Mouse (Mus musculus): ENCODE results near the gene Eif2ak1. TPM values are rescaled to one million over a fixed set of nuclear protein-coding genes. Genes with fewer than 3 reads are reported as not detected.

The Eif2ak1 gene
- total RNA-seq, 1 experiment, result 28.1 TPM

GRCm38 (mm10) chr5:143931863-143932580 lies 114.4 kb downstream of the Eif2ak1 start:
- Histone ChIP-seq H3K4me3 (ENCODE audit: insufficient read depth in 1 of 2, low read depth in 1 of 2, low read length in 2 of 2, poor library complexity in 1 of 2, severe bottlenecking in 1 of 2) (no peak overlapping the region), H3K9me3 (ENCODE audit: control insufficient read depth, insufficient read depth, low read depth, low read length) (no peaks in the 10 kb centered on the region), H3K36me3 (ENCODE audit: control insufficient read depth, insufficient read depth, low read length, poor library complexity, severe bottlenecking) (peaks cover 17% of the 10 kb centered on the region), H3K9ac (ENCODE audit: insufficient read depth, low read depth, low read length, poor library complexity, severe bottlenecking) (no peak overlapping the region), H3K4me1 (ENCODE audit: control insufficient read depth in 2 of 2, insufficient read depth in 2 of 2, low read length in 2 of 2, poor library complexity in 1 of 2) (peaks cover 0 to 3% of the 10 kb centered on the region in 2 experiments; a peak in 1 of 4 replicates), H3K27ac (ENCODE audit: insufficient read depth, low read depth, low read length, poor library complexity, severe bottlenecking) (no peak overlapping the region)
- DNase-seq (ENCODE audit: low read depth, low spot score), result no peak
- TF ChIP-seq CHD2 (IDR thresholded peaks at IDR 0.05; ENCODE audit: low read depth, low read length), result no peak
- no peak for TF ChIP-seq ZC3H11A (IDR thresholded peaks at IDR 0.05; ENCODE audit: borderline replicate concordance, low read depth, low read length)
- TF ChIP-seq ZNF384 (IDR thresholded peaks at IDR 0.05; ENCODE audit: low read depth, low read length), result no peak
- TF ChIP-seq MAFK (IDR thresholded peaks at IDR 0.05; ENCODE audit: insufficient read depth, low read depth, low read length), result no peak
- no peak for TF ChIP-seq HCFC1 (IDR thresholded peaks at IDR 0.05; ENCODE audit: borderline replicate concordance, insufficient read depth, low read length)
- in situ Hi-C loops (cut with MboI; ENCODE audit: low sequenced_read_pairs in 2 of 2, unreplicated experiment in 2 of 2), result no loop called here

- no peak within 1 kb of the TSS for H3K27ac ChIP-seq (ENCODE audit: insufficient read depth, low read depth, low read length, poor library complexity, severe bottlenecking)
- DNase-seq (ENCODE audit: low read depth, low spot score), result no peak
- in situ Hi-C loops (cut with MboI; ENCODE audit: low sequenced_read_pairs in 2 of 2, unreplicated experiment in 2 of 2), result no loop called here
- H3K36me3 ChIP-seq (ENCODE audit: control insufficient read depth, insufficient read depth, low read length, poor library complexity, severe bottlenecking), result peaks cover 17% of the 10 kb centered on the region
- peaks cover 0 to 3% of the 10 kb centered on the region in 2 experiments; a peak in 1 of 4 replicates for H3K4me1 ChIP-seq (ENCODE audit: control insufficient read depth in 2 of 2, insufficient read depth in 2 of 2, low read length in 2 of 2, poor library complexity in 1 of 2)
- no peak for TF ChIP-seq HCFC1 (IDR thresholded peaks at IDR 0.05; ENCODE audit: borderline replicate concordance, insufficient read depth, low read length)
- no peak for TF ChIP-seq MAFK (IDR thresholded peaks at IDR 0.05; ENCODE audit: insufficient read depth, low read depth, low read length)
- no peak for TF ChIP-seq CHD2 (IDR thresholded peaks at IDR 0.05; ENCODE audit: low read depth, low read length)
- no peak for TF ChIP-seq ZNF384 (IDR thresholded peaks at IDR 0.05; ENCODE audit: low read depth, low read length)
- no peak for TF ChIP-seq ZC3H11A (IDR thresholded peaks at IDR 0.05; ENCODE audit: borderline replicate concordance, low read depth, low read length)
- no peak within 1 kb of the TSS for H3K9ac ChIP-seq (ENCODE audit: insufficient read depth, low read depth, low read length, poor library complexity, severe bottlenecking)
- peak within 1 kb of the TSS; percentile 6 to 8; a peak in 3 of 4 replicates for H3K4me3 ChIP-seq (ENCODE audit: insufficient read depth in 1 of 2, low read depth in 1 of 2, low read length in 2 of 2, poor library complexity in 1 of 2, severe bottlenecking in 1 of 2)
- H3K9me3 ChIP-seq (ENCODE audit: control insufficient read depth, insufficient read depth, low read depth, low read length), result no peaks in the 10 kb centered on the region
Measured at GRCm38 (mm10) chr5:143932831-143933230, 115.2 kb downstream of the Eif2ak1 start, which contains the start of gene Rsph10b. TSS of gene Rsph10b (plus strand) at chr5:143933035.

- H3K9me3 ChIP-seq (ENCODE audit: control insufficient read depth, insufficient read depth, low read depth, low read length), result no peaks in the 10 kb centered on the region
- no peak for TF ChIP-seq ZNF384 (IDR thresholded peaks at IDR 0.05; ENCODE audit: low read depth, low read length)
- no peak for TF ChIP-seq MAFK (IDR thresholded peaks at IDR 0.05; ENCODE audit: insufficient read depth, low read depth, low read length)
- TF ChIP-seq ZC3H11A (IDR thresholded peaks at IDR 0.05; ENCODE audit: borderline replicate concordance, low read depth, low read length), result no peak
- TF ChIP-seq HCFC1 (IDR thresholded peaks at IDR 0.05; ENCODE audit: borderline replicate concordance, insufficient read depth, low read length), result no peak
- no peak for TF ChIP-seq CHD2 (IDR thresholded peaks at IDR 0.05; ENCODE audit: low read depth, low read length)
- DNase-seq (ENCODE audit: low read depth, low spot score), result no peak
- in situ Hi-C loops (cut with MboI; ENCODE audit: low sequenced_read_pairs in 2 of 2, unreplicated experiment in 2 of 2), result no loop called here
- no peak overlapping the region for H3K27ac ChIP-seq (ENCODE audit: insufficient read depth, low read depth, low read length, poor library complexity, severe bottlenecking)
- peaks cover 0 to 3% of the 10 kb centered on the region in 2 experiments; a peak in 1 of 4 replicates for H3K4me1 ChIP-seq (ENCODE audit: control insufficient read depth in 2 of 2, insufficient read depth in 2 of 2, low read length in 2 of 2, poor library complexity in 1 of 2)
- H3K4me3 ChIP-seq (ENCODE audit: insufficient read depth in 1 of 2, low read depth in 1 of 2, low read length in 2 of 2, poor library complexity in 1 of 2, severe bottlenecking in 1 of 2), result peak overlapping the region in 1 of 2 experiments; percentile 6; a peak in 2 of 4 replicates
- no peak overlapping the region for H3K9ac ChIP-seq (ENCODE audit: insufficient read depth, low read depth, low read length, poor library complexity, severe bottlenecking)
- H3K36me3 ChIP-seq (ENCODE audit: control insufficient read depth, insufficient read depth, low read length, poor library complexity, severe bottlenecking), result peaks cover 13% of the 10 kb centered on the region
Measured at GRCm38 (mm10) chr5:143933414-143933813, 115.8 kb downstream of the Eif2ak1 start.

- in situ Hi-C loops (cut with MboI; ENCODE audit: low sequenced_read_pairs in 2 of 2, unreplicated experiment in 2 of 2), result no loop called here
- Histone ChIP-seq H3K4me3 (ENCODE audit: insufficient read depth in 1 of 2, low read depth in 1 of 2, low read length in 2 of 2, poor library complexity in 1 of 2, severe bottlenecking in 1 of 2) (no peak overlapping the region), H3K9me3 (ENCODE audit: control insufficient read depth, insufficient read depth, low read depth, low read length) (no peaks in the 10 kb centered on the region), H3K9ac (ENCODE audit: insufficient read depth, low read depth, low read length, poor library complexity, severe bottlenecking) (no peak overlapping the region), H3K27ac (ENCODE audit: insufficient read depth, low read depth, low read length, poor library complexity, severe bottlenecking) (no peak overlapping the region), H3K4me1 (ENCODE audit: control insufficient read depth in 2 of 2, insufficient read depth in 2 of 2, low read length in 2 of 2, poor library complexity in 1 of 2) (peaks cover 0 to 3% of the 10 kb centered on the region in 2 experiments; a peak in 1 of 4 replicates), H3K36me3 (ENCODE audit: control insufficient read depth, insufficient read depth, low read length, poor library complexity, severe bottlenecking) (peaks cover 11% of the 10 kb centered on the region)
- no peak for DNase-seq (ENCODE audit: low read depth, low spot score)
- TF ChIP-seq HCFC1 (IDR thresholded peaks at IDR 0.05; ENCODE audit: borderline replicate concordance, insufficient read depth, low read length), result no peak
- TF ChIP-seq CHD2 (IDR thresholded peaks at IDR 0.05; ENCODE audit: low read depth, low read length), result no peak
- TF ChIP-seq ZC3H11A (IDR thresholded peaks at IDR 0.05; ENCODE audit: borderline replicate concordance, low read depth, low read length), result no peak; the same call in 1 of the 2 replicates
- no peak for TF ChIP-seq MAFK (IDR thresholded peaks at IDR 0.05; ENCODE audit: insufficient read depth, low read depth, low read length)
- TF ChIP-seq ZNF384 (IDR thresholded peaks at IDR 0.05; ENCODE audit: low read depth, low read length), result no peak
Measured at GRCm38 (mm10) chr5:143933875-143934274, 116.3 kb downstream of the Eif2ak1 start.
